Mouse (Mus musculus) lung, postnatal 25 days (tissue): Measurements from ENCODE around the gene Cramp1l.

Experiments used
- DNase-seq: peaks from one replicate; pipeline ENCODE4 v3.0.0; 2022; ENCODE audit warnings: low spot score

The Cramp1l gene

DNA sequence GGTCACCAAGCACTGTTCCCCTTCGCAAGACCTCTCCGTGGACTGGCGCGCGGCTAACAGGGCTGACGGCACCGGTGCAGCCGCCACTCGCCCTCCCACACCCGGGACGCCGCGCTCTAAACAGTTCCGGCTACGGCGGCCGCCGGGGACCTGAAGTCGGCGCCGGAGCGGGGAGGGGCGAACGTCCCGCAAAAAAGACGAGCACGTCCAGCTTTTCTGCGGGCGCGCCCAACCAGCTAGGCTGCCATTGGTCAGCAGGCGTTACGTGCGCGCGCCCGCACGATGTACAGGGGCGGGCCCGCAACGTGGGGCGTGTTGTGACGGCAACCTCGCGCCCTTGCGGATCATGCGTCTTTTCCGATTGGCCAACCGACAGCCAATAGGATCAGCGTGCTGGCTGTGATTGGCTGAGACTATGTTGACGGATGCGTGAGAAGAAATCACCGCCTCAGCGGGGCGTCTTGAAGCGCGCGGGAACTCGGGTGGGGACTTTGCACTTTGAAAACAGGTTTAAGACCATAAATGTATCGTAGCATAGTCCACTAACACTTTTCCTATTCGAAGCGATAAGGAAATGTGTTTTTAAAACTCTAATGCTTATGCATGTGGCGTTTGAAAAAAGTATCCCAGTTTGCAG lies at the start of gene Cramp1l, which contains the start of gene Ift140:
Gene Cramp1l, minus strand, starts transcription at position 134 of the 637 bp plus-strand sequence.
Gene Ift140, plus strand, starts transcription at position 431 of the 637 bp plus-strand sequence.
- DNase-seq, result peak; percentile 99

DNA sequence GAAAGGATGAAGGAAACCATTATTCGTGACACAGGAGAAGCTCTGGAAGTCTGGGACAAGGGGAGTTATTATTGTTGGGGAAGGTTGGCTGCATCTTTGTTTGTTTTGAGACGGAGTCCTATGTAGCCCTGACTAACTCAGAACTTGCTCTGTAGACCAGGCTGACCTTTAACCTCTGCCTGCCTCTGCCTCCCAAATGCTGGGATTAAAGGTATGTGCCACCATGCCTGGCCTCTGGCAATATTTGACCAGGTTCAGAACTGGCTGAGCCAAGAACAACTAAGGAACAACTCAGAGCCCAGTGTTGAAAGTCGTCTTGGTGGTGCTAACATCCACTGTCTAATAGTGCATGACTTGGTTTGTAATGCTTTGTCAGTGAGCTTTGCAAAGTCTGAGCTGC lies 49.6 kb upstream of the Cramp1l start:
- DNase-seq, result no peak

DNA sequence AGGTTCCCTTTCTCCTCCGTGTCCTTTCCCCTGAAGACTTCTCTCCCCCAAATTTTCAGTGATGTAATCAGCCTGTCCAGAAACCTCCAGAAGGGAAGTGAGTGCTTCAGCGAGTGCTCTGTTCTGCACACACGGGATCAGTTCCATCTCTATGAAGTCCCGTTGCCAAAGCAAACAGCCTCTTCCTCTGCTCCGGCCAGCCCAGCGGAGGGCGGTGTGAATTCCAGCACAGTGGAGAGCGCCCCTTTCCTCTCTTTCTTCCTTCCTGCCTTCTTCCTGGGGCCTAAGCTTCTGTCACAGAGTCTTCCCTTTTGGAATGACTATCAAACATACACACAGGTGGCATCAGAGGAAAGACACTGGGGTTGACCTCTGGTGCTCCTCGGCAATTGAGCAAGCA lies 48.8 kb upstream of the Cramp1l start:
- DNase-seq, result peak; percentile 88

GRCm38 (mm10) chr17:25063872-25064271 lies 48.3 kb upstream of the Cramp1l start:
- no peak for DNase-seq

DNA sequence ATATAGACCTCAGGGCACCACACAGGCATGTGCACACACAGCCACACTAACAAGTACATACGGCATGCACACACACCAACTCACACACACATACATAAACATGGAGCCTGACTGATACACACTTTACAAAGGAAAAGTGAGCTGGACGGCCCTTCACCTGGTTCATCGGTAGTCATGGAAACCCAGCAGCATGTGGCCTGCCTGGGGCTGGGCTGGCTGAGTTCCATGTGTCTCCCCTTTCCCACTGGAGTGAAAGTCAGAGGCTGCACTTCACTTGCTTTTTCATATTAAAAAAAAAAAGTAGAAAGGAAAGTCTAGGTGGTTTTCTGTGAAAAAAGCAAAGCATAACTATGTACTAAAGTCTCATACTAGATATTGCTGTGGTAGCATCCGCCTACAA lies 47.7 kb upstream of the Cramp1l start:
- no peak for DNase-seq

GRCm38 (mm10) chr17:25057041-25057440 lies 41.5 kb upstream of the Cramp1l start:
- DNase-seq, result no peak

DNA sequence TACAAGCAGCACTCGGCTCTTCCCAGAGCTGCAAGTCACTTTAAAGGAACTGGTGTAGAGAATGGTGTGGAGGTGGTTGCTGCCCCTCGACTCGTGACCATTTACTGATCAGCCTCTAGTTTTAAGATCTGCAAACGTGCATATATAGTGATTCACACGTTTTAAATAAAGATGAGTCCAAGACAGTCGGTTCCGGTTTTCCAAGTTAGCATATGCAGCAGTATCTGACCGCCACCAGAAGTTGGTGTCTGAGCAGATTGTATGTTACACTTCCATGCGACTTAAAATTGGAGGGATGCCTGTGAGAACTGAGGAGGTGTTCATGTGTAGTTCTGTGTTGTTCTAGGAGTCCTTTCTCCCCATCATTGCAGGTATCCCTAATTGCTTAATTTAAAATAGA lies 37.7 kb upstream of the Cramp1l start:
- DNase-seq, result no peak

- DNase-seq, result no peak
Observed at GRCm38 (mm10) chr17:25047143-25047542, 31.6 kb upstream of the Cramp1l start.

GRCm38 (mm10) chr17:25045281-25045680 lies 29.7 kb upstream of the Cramp1l start:
- no peak for DNase-seq

DNA sequence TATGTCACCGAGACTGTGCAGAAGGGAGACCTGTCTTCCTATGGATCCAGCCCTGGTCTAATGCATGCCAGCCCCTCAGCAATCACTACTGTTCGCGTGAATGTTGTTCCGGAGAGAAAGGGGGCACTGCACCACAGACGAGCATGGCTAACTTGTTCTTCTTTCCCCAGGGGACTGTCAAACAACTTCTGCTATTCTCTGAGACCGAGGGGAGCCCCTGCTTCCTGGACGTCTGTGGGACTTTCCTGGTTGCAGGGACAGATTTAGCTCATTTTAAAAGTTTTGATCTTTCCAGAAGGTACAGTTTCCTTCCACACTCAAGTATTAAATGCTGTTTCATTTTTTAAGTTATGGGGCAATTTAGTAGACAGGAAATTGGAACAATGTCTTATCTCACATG lies 29.3 kb upstream of the Cramp1l start:
- no peak for DNase-seq

DNA sequence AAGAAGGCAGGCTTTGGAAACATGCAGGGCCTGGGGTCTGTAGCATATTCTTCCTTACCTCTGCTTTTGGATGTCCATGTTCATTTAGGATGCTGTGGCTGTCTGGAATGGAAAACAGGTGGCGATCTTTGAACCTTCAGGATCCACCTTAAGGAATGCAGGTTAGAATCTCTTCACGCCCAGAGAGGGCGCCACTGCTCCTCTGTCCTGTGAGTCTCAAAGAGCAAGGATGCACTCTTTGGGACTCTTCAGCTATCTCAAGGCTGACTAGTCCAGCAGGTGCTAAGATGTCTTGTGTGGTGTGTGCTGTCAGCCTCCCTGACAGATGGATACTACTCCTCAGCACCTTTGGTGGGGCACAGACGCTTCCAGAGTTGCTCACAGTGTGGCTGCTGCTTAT lies 20.6 kb upstream of the Cramp1l start:
- no peak for DNase-seq

GRCm38 (mm10) chr17:25016292-25017132 lies 924 bp upstream of the Cramp1l start:
- peak; percentile 81 for DNase-seq

- peak; percentile 39 for DNase-seq
Observed at GRCm38 (mm10) chr17:25014841-25015570, 582 bp downstream of the Cramp1l start.

- peak; percentile 27 for DNase-seq
Observed at GRCm38 (mm10) chr17:25013606-25014501, 1.7 kb downstream of the Cramp1l start.

- no peak for DNase-seq
Observed at GRCm38 (mm10) chr17:25007480-25007879, 8.1 kb downstream of the Cramp1l start.

- no peak for DNase-seq
Observed at GRCm38 (mm10) chr17:25005102-25005501, 10.5 kb downstream of the Cramp1l start.

DNA sequence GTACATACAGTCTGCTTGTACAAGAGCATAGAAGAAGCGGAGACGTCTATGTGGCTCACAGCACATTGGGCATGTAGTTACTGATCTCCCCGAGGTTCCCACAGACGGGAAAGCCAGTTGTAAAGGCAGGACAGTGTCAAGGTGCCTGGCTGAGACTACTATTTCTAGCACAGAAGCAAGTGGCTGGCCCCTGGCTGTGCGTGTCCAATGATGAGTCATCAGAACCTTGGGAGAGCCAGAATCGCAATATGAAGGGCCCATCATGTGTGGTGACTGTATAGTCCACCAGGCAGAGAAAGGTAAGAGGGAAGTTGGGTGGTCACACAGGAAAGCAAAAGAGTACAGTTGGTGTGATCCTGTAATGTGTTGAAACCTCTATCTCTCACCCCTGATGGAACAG lies 20.9 kb downstream of the Cramp1l start:
- DNase-seq, result no peak

GRCm38 (mm10) chr17:24987221-24987620 lies 28.4 kb downstream of the Cramp1l start:
- no peak for DNase-seq

- DNase-seq, result peak; percentile 2
Observed at GRCm38 (mm10) chr17:24960852-24961715, 54.5 kb downstream of the Cramp1l start.

GRCm38 (mm10) chr17:24960135-24960851 lies 55.3 kb downstream of the Cramp1l start, which contains the start of gene Jpt2:
TSS of gene Jpt2 (minus strand) at chr17:24960689.
- DNase-seq, result peak; percentile 99
